Mouse (Mus musculus): ENCODE measurements around the gene Cd40.

Gene Cd40

GRCm38 (mm10) chr2:165054888-165055852 is at the start of gene Cd40:
TSS of gene Cd40 (plus strand) at chr2:165055627.
- in situ Hi-C loops (cut with MboI, MseI), result no loop called here

GRCm38 (mm10) chr2:165006813-165007212 is 48.6 kb upstream of the Cd40 start:
- in situ Hi-C loops (cut with MboI, MseI), result no loop called here

- in situ Hi-C loops (cut with MboI, MseI), result no loop called here
These were observed 47.4 kb upstream of the Cd40 start for GRCm38 (mm10) chr2:165007986-165008385.

GRCm38 (mm10) chr2:165009161-165009560 is 46.3 kb upstream of the Cd40 start:
- in situ Hi-C loops (cut with MboI, MseI), result no loop called here

- in situ Hi-C loops (cut with MboI, MseI), result no loop called here
These were observed 45.8 kb upstream of the Cd40 start for GRCm38 (mm10) chr2:165009581-165009980.

- in situ Hi-C loops (cut with MboI, MseI), result no loop called here
These were observed 45.1 kb upstream of the Cd40 start for GRCm38 (mm10) chr2:165010351-165010750.

GRCm38 (mm10) chr2:165014935-165015334 is 40.5 kb upstream of the Cd40 start:
- in situ Hi-C loops (cut with MboI, MseI), result no loop called here

GRCm38 (mm10) chr2:165020490-165020889 is 34.9 kb upstream of the Cd40 start:
- in situ Hi-C loops (cut with MboI, MseI), result no loop called here

- in situ Hi-C loops (cut with MboI, MseI), result no loop called here
These were observed 28.3 kb upstream of the Cd40 start for GRCm38 (mm10) chr2:165027163-165027562.

GRCm38 (mm10) chr2:165032533-165032932 is 22.9 kb upstream of the Cd40 start:
- in situ Hi-C loops (cut with MboI, MseI), result no loop called here

GRCm38 (mm10) chr2:165033306-165033705 is 22.1 kb upstream of the Cd40 start:
- in situ Hi-C loops (cut with MboI, MseI), result no loop called here

- in situ Hi-C loops (cut with MboI, MseI), result no loop called here
These were observed 21.0 kb upstream of the Cd40 start, which contains the start of gene Ncoa5 for GRCm38 (mm10) chr2:165034131-165035057. TSS of gene Ncoa5 (minus strand) at chr2:165034867.

GRCm38 (mm10) chr2:165035058-165035431 is 20.4 kb upstream of the Cd40 start:
- in situ Hi-C loops (cut with MboI, MseI), result no loop called here

GRCm38 (mm10) chr2:165037415-165037814 is 18.0 kb upstream of the Cd40 start:
- in situ Hi-C loops (cut with MboI, MseI), result no loop called here

GRCm38 (mm10) chr2:165042126-165042525 is 13.3 kb upstream of the Cd40 start:
- in situ Hi-C loops (cut with MboI, MseI), result no loop called here

GRCm38 (mm10) chr2:165043090-165043636 is 12.3 kb upstream of the Cd40 start:
- in situ Hi-C loops (cut with MboI, MseI), result no loop called here

GRCm38 (mm10) chr2:165043729-165044128 is 11.7 kb upstream of the Cd40 start:
- in situ Hi-C loops (cut with MboI, MseI), result no loop called here

- in situ Hi-C loops (cut with MboI, MseI), result loop anchor here in 1 of 2 experiments (5.0 kb wide), 1 partner anchor 92 kb away; no protein-coding TSS in a partner anchor
These were observed 6.4 kb upstream of the Cd40 start for GRCm38 (mm10) chr2:165049044-165049443.

GRCm38 (mm10) chr2:165050826-165051548 is 4.4 kb upstream of the Cd40 start:
- in situ Hi-C loops (cut with MboI, MseI), result no loop called here

GRCm38 (mm10) chr2:165051566-165051965 is 3.9 kb upstream of the Cd40 start:
- in situ Hi-C loops (cut with MboI, MseI), result no loop called here

- in situ Hi-C loops (cut with MboI, MseI), result no loop called here
These were observed 478 bp downstream of the Cd40 start for GRCm38 (mm10) chr2:165055905-165056304.

Data from T-helper 17 cell (primary cell).